Mouse (Mus musculus) G1E-ER4 (cell line): ENCODE results near the gene Crlf1. TPM values are rescaled to one million over a fixed set of nuclear protein-coding genes. Genes with fewer than 3 reads are reported as not detected.

Source experiments
- GATA1 ChIP-seq: IDR thresholded peaks from one replicate; pipeline ENCODE4 v1.8.0; 2012; ENCODE audit warnings: low read length, inconsistent platforms
- polyA plus RNA-seq: library from polyadenylated mRNA; stranded (reverse); fragments of >175 nt; gene quantifications from 2 replicates; pipeline ENCODE4 v1.2.3, GENCODE M21; 2012

Crlf1 gene
- polyA plus RNA-seq, 1 experiment = not detected

DNA sequence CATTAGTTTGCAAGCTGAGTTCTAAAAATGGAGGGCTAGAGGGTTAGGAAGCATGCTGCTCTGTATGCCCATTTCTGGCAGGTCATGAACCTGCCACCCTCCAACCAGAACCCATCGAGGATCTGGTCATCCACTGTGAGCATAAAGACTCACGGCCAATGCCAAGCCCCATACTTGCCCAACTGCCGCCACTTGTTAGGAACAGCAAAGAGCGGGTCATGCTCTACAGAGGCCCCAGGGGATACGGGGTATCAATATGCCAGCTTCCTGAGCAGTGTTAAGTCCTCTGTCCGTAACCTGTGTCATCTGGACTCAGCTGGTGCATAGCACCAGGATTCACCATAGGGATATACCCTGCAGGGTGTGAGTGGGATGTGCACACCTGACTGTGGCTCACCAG, 28.8 kb upstream of the Crlf1 start:
- TF ChIP-seq GATA1 = no peak

DNA sequence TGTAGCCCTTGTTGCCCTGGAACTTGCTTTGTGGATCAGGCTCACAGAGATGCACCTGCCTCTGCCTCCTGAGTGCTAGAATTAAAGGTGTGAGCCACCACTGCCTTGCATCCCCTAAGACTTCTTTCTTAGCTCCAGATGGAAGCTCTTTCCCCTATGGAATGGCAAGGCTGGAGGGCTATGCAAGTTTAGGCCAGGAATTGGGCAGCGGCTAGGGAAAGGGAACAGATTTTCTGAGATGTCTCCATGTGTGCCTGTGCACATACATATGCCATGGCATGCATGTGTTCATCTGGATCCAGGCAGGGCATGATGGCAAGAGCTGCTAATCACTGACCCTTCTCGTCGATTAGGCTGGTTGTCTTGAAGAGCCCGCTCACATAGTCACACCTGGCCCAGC, 27.3 kb upstream of the Crlf1 start:
- TF ChIP-seq GATA1 = no peak

DNA sequence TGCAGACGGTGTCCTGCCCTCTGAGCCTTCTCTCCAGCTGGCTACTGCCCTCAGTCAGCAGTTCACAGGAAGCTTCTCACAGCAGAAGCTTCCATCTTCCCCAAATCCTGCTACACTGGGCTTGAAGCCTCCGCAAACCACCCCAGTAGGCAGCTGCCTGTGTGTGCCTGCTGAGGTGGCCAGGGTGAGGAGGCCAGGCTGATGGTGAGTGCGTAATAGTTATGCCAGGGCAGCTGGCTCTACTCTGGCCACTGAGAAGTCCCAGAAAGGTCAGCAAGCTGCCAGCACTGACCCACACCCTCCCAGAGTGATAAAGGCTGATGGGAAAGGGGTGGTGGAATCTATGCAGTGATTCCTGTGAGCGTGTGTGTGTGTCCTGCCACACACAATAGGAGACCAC, 26.7 kb upstream of the Crlf1 start:
- no peak for TF ChIP-seq GATA1

DNA sequence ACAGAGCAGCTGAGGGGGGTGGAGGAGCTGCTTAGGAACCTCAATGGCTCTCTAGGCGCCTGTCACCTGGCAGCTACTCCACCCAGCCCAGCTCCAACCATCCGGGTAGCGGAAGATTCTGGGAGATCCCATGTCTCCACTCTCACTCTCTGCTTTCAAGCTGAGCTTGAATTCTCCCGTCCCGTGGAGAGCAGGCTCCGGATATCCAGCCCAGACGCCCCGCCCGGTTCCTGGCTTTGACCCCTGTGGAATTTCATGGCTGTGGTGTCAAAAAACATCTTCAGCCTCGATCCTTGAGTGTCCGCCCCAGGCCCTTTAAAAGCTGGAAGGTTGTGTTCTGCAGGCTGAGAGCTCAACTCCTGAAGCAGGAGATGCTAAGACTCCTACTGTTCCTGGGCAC, 26.2 kb upstream of the Crlf1 start:
- TF ChIP-seq GATA1 = no peak

DNA sequence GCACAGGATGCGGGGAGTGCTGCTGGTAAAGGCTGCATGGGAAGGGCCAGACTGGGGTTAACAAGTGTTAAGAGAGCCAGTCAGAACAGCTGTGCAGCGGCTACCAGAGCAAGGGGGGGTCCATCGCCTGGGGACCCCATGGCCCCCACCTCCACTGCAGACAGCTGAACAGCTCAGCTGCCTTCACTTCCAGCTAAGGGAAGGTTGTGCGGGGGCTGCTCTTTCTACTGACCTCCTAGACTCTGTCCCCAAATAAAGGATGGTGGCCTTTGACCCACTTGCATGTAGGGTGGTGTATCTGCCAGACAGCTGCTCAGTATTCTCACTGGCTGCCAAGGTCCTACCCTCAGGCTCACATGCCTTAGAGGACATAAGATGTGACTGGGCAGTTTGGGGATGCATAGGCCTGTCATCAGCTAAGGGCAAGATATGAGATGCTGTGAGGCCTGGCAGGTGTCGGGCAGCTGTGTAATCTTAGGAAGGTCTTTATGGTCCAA, 25.7 kb upstream of the Crlf1 start:
- no peak for TF ChIP-seq GATA1

DNA sequence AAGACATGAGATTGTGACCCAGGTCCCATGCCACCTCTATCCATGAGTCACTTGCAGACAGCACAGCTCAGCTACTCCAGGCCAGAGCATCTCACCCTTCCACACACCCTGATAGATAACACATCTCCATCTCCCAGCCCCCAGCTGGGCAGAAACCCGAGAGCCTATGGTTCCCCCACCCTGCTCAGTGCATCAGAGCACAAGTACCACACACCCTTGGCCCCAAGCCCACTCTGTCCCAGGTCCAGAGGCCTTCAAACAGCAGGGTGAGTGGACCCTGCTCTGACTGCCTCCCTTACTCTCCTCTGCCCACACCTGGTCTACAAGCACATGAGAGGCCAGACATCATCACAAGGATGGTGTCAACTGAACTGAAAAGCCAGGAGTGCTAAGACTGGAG, 25.1 kb upstream of the Crlf1 start:
- TF ChIP-seq GATA1 = no peak

DNA sequence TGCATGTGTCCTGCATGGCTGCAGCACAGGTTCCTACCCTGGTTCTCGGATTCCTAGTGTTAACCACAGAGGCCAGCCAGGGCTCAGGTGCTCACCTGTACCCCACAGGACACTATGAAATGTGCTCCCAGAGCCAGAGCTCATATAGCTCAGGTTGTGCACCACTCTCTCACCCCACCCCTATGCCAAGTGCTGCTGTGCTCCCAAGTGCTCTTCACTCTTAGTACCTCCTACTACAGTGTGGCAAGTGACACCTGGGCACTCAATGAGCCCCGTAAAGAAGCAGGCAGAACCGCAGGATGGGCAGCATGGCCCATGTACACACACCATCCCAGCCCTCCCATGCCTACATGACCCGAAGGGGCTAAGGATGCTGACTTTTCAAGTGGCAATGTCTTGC, 24.2 kb upstream of the Crlf1 start:
- no peak for TF ChIP-seq GATA1

DNA sequence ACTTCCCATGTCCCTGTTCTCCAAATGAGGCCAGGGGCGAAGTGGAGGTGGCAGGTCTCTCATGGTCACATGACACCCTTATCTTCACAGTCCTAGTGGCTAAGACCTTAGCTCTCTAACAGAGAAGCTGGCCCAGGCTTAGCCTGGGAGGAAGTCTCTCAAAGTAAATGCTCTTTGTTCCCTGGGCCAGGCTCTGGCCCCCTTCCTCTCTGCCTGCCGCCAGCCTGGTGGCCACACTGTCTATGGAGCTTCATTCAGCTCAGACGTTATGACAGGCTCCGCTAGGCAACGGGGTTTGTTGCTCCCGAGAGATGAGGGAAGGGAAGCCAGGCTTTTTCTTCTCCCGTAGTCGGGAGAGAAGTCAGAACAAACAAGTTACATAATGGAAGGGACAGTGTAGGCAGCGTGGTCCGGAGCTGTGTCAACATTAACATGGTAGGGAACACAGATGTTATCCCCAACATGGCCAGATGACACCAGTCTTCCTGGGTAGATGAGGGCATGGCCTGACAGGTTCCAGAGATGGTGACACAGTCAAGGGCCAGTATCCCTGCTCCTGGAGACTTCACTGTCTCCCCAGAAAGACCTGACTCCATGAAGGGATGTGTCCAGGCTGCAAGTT, 23.6 kb upstream of the Crlf1 start:
- no peak for TF ChIP-seq GATA1

DNA sequence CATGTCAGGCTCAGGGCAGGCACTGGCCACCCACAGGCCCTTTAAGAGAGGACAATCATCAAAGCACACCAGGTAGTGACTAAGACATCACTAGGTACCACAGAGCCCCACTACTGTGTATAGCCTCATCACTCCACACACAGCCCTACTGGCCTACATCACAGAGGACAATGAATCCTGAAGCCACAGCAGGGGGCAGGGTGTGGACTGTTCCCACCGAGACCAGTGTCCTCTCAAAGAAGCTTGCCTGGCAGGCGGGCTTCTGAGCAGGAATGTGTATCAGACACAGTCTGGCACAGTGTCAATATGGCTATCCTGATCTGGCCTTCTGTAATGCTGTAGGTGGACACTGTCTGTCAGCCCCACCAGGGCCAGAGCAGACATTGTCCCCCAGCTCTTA, 23.0 kb upstream of the Crlf1 start:
- TF ChIP-seq GATA1 = no peak

DNA sequence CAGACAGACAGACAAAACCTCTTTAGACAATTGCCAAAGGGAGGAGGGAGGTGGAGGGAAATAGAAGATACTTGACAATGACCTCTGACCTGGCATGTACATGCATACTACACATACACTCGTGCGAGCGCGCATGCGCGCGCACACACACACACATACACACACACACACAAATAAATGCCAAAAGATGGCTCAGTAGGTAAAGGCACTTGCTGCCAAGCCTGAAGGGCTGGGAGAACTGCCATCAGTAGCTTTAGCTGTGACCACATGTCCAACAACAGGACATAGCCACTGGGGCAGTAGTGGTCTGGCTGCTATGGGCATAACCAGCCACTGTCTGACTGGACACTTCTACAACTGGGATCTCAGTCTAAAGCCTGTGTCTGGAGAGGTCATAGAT, 21.1 kb upstream of the Crlf1 start:
- no peak for TF ChIP-seq GATA1

DNA sequence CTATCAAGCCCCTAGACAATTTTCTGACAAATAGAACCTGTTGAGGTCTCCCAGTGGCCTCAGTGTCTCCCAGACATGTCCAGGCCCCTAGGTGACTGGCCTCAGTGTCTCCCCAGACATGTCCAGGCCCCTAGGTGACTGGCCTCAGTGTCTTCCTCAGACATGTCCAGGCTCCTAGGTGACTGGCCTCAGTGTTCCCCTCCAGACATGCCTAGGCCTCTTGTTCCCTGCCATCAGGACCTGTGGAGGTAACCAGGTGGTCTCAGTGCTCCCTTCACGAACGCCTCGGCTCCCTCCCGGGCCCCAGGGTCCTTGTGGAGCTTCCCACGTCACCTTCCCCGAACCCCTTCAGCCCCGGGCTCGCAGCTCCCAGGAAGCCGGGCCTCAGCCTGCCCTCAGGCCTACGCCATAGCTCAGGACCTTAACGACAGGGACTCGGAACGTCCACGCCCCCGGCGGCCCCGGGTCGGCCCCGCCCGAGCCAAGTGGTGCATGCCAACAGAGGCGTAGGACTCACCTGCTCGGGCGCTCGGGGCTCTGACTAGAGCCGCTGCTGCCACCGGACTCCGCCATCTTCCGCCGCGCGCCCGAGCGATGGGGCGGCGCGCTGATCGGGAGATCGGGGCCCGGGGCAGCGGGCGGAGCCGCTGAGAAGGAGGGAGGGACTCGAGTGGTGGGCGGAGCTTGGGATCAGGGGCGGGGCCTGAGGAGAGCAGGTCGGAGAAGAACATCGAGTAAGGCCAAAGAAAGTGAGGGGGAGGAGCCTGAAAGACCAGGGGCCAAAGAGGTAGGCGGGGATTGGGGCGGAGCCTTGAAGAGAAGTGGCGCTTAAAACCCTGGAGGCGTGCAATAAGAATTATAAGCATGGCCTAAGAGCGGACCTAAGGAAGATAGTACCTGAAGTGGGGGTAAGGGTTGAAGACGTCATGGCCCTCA, 16.4 kb upstream of the Crlf1 start, which contains the start of gene Klhl26:
Gene Klhl26 (minus strand): TSS at position 636 of the 936 bp plus-strand sequence.
- TF ChIP-seq GATA1 = no peak

DNA sequence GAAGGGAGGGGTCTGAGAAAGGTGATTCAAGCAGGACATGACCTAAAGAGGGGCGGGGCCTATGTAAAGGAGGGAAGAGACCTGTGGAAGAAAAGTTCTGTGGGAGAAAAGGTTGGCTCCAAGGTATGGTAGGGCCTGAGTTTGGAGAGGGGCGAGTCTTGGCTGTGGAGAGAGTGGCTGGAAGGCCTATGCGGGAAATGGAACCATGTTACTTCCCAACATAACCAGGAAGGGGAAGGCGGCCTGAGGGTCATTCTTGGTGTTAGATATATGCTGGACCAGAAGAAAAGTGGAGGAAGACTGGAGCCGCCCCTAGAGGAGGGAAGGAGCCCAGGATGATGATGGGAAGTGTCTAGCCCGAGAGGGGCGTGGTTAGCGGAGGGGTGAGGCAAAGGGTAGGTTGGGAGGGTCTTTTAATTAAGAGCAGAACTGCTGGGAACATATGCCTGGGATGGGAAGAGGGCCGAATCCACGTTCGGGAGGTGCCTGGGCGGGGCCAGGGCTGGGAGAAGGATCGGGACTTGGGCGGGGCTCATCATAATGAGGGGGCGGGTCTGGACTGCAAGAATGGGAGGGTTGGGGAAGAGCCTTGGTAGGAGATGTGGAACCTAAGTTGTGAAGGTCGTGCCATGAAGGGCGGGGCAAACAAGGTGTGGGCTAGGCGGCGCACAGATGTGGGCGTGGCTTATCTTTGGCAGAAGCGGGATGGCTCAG, 15.5 kb upstream of the Crlf1 start:
- TF ChIP-seq GATA1 = no peak

DNA sequence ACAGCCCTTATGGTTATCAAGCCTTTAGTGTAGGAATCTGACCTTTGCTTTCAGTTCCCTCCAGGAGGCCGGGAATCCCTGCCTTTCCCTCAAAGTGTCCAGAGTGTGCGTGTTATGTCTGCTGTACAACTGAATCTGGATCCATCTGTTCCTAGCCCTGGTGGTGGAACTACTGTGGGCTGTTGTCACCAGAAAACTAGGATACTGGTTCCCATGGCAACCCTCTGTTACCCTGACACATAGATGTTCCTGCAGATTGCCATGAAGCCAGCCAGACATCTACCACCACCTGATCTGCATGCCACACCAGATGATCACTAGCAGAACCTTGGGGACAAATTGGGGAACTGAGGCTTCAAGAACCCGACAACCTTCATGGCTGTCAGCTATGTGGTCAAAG, 11.1 kb upstream of the Crlf1 start:
- no peak for TF ChIP-seq GATA1

DNA sequence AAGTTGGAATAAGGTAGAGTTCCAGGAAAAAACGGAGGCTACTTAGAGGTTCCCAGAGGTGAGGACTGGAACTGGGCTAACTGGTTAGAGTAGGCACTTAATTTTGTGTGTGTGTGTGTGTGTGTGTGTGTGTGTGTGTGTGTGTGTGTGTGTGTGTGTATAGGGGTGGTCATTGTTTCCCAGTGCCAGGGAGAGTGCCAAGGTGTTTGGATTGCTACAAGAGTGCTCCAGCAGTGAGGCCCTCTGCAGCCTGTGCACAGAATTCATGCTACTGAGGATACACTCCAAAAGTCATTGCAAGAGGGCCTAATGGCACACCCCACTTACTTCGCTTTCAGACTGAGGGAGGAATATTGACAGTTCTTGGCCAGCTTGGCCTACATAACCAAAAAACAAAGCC, 10.0 kb upstream of the Crlf1 start:
- TF ChIP-seq GATA1 = no peak

DNA sequence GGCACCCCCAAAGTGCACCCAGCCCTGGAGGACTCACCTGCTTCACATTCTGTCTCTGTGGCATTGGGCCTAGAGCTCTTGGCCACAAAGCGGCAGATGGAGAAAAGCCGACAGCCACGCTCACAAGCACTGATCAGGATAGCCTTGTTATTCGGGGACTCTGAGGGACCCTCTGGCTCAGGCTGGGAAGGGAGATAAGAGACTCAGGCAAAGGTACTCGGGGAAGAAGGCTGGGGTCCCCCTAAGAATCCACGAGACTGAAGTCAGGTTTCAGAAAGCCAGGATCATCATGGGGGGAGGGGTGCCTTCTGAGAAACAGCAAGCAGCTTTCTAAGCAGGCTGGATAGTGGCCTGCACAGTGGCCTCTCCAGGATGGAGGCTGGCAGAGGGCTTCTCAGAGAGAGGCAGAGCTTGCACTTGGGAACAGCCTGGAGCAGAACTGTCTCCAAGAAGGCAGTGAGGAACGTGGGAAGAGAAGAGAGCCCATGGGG, 6.7 kb upstream of the Crlf1 start:
- no peak for TF ChIP-seq GATA1
